Mouse (Mus musculus): ENCODE data around the gene Dnm2. TPM values are rescaled to one million over a fixed set of nuclear protein-coding genes. Genes with fewer than 3 reads are reported as not detected.

Gene Dnm2
- polyA plus RNA-seq, 1 experiment = 374 TPM

- Histone ChIP-seq H3K36me3 (ENCODE audit: control insufficient read depth, insufficient read depth, low read length) (peaks cover 42% of the 10 kb centered on the region), H3K27ac (ENCODE audit: control insufficient read depth, insufficient read depth, low read length) (no peak overlapping the region), H3K4me1 (replicated peaks; ENCODE audit: control insufficient read depth, insufficient read depth, low read length) (no peaks in the 10 kb centered on the region), H3K4me3 (ENCODE audit: control insufficient read depth, insufficient read depth, low read length) (no peak overlapping the region), H3K27me3 (ENCODE audit: control insufficient read depth, insufficient read depth, low read length) (no peaks in the 10 kb centered on the region)
- 91% methylated on average over 2 of the region's 2 CpGs for WGBS
- TF ChIP-seq POLR2A (IDR thresholded peaks at IDR 0.05; ENCODE audit: control insufficient read depth, extremely low read depth, insufficient read depth, low read length, poor library complexity) (no peak), CTCF (IDR thresholded peaks at IDR 0.05; ENCODE audit: borderline replicate concordance, control insufficient read depth, extremely low read depth, insufficient read depth, low read length, poor library complexity) (no peak)
- no peak for DNase-seq
Observed at GRCm38 (mm10) chr9:21493907-21494306, 69.2 kb downstream of the Dnm2 start.

GRCm38 (mm10) chr9:21494726-21495125 is 70.0 kb downstream of the Dnm2 start:
- TF ChIP-seq CTCF (IDR thresholded peaks at IDR 0.05; ENCODE audit: borderline replicate concordance, control insufficient read depth, extremely low read depth, insufficient read depth, low read length, poor library complexity) (no peak), POLR2A (IDR thresholded peaks at IDR 0.05; ENCODE audit: control insufficient read depth, extremely low read depth, insufficient read depth, low read length, poor library complexity) (no peak)
- Histone ChIP-seq H3K4me1 (replicated peaks; ENCODE audit: control insufficient read depth, insufficient read depth, low read length) (no peaks in the 10 kb centered on the region), H3K4me3 (ENCODE audit: control insufficient read depth, insufficient read depth, low read length) (no peak overlapping the region), H3K27me3 (ENCODE audit: control insufficient read depth, insufficient read depth, low read length) (no peaks in the 10 kb centered on the region), H3K27ac (ENCODE audit: control insufficient read depth, insufficient read depth, low read length) (no peak overlapping the region), H3K36me3 (ENCODE audit: control insufficient read depth, insufficient read depth, low read length) (peaks cover 46% of the 10 kb centered on the region)
- no peak for DNase-seq
- 96% methylated on average over 9 of the region's 9 CpGs for WGBS

GRCm38 (mm10) chr9:21496308-21497049 is 71.8 kb downstream of the Dnm2 start:
- no peak overlapping the region for H3K4me3 ChIP-seq (ENCODE audit: control insufficient read depth, insufficient read depth, low read length)
- no peaks in the 10 kb centered on the region for H3K27me3 ChIP-seq (ENCODE audit: control insufficient read depth, insufficient read depth, low read length)
- H3K36me3 ChIP-seq (ENCODE audit: control insufficient read depth, insufficient read depth, low read length) = peaks cover 40% of the 10 kb centered on the region
- DNase-seq = no peak
- TF ChIP-seq CTCF (IDR thresholded peaks at IDR 0.05; ENCODE audit: borderline replicate concordance, control insufficient read depth, extremely low read depth, insufficient read depth, low read length, poor library complexity) = no peak
- no peak for TF ChIP-seq POLR2A (IDR thresholded peaks at IDR 0.05; ENCODE audit: control insufficient read depth, extremely low read depth, insufficient read depth, low read length, poor library complexity)
- H3K27ac ChIP-seq (ENCODE audit: control insufficient read depth, insufficient read depth, low read length) = no peak overlapping the region
- H3K4me1 ChIP-seq (replicated peaks; ENCODE audit: control insufficient read depth, insufficient read depth, low read length) = no peaks in the 10 kb centered on the region
- WGBS = 94% methylated on average over 19 of the region's 19 CpGs

GRCm38 (mm10) chr9:21497050-21497542 is 72.4 kb downstream of the Dnm2 start:
- no peak for DNase-seq
- Histone ChIP-seq H3K4me3 (ENCODE audit: control insufficient read depth, insufficient read depth, low read length) (no peak overlapping the region), H3K27me3 (ENCODE audit: control insufficient read depth, insufficient read depth, low read length) (no peaks in the 10 kb centered on the region), H3K36me3 (ENCODE audit: control insufficient read depth, insufficient read depth, low read length) (peaks cover 36% of the 10 kb centered on the region), H3K4me1 (replicated peaks; ENCODE audit: control insufficient read depth, insufficient read depth, low read length) (no peaks in the 10 kb centered on the region), H3K27ac (ENCODE audit: control insufficient read depth, insufficient read depth, low read length) (no peak overlapping the region)
- no peak for TF ChIP-seq CTCF (IDR thresholded peaks at IDR 0.05; ENCODE audit: borderline replicate concordance, control insufficient read depth, extremely low read depth, insufficient read depth, low read length, poor library complexity)
- no peak for TF ChIP-seq POLR2A (IDR thresholded peaks at IDR 0.05; ENCODE audit: control insufficient read depth, extremely low read depth, insufficient read depth, low read length, poor library complexity)
- 97% methylated on average over 16 of the region's 16 CpGs for WGBS

GRCm38 (mm10) chr9:21497664-21498063 is 73.0 kb downstream of the Dnm2 start:
- 97% methylated on average over 2 of the region's 2 CpGs for WGBS

GRCm38 (mm10) chr9:21498284-21498902 is 73.7 kb downstream of the Dnm2 start:
- peaks cover 47% of the 10 kb centered on the region for H3K36me3 ChIP-seq (ENCODE audit: control insufficient read depth, insufficient read depth, low read length)
- no peaks in the 10 kb centered on the region for H3K27me3 ChIP-seq (ENCODE audit: control insufficient read depth, insufficient read depth, low read length)
- DNase-seq = no peak
- no peak overlapping the region for H3K27ac ChIP-seq (ENCODE audit: control insufficient read depth, insufficient read depth, low read length)
- WGBS = 97% methylated on average over 12 of the region's 12 CpGs
- H3K4me3 ChIP-seq (ENCODE audit: control insufficient read depth, insufficient read depth, low read length) = no peak overlapping the region
- H3K4me1 ChIP-seq (replicated peaks; ENCODE audit: control insufficient read depth, insufficient read depth, low read length) = no peaks in the 10 kb centered on the region
- TF ChIP-seq CTCF (IDR thresholded peaks at IDR 0.05; ENCODE audit: borderline replicate concordance, control insufficient read depth, extremely low read depth, insufficient read depth, low read length, poor library complexity) = no peak
- no peak for TF ChIP-seq POLR2A (IDR thresholded peaks at IDR 0.05; ENCODE audit: control insufficient read depth, extremely low read depth, insufficient read depth, low read length, poor library complexity)

More at GRCm38 (mm10) chr9:21497664-21498063, 73.0 kb downstream of the Dnm2 start:
- Histone ChIP-seq H3K4me3 (ENCODE audit: control insufficient read depth, insufficient read depth, low read length) (no peak overlapping the region), H3K27me3 (ENCODE audit: control insufficient read depth, insufficient read depth, low read length) (no peaks in the 10 kb centered on the region), H3K36me3 (ENCODE audit: control insufficient read depth, insufficient read depth, low read length) (peaks cover 40% of the 10 kb centered on the region), H3K4me1 (replicated peaks; ENCODE audit: control insufficient read depth, insufficient read depth, low read length) (no peaks in the 10 kb centered on the region), H3K27ac (ENCODE audit: control insufficient read depth, insufficient read depth, low read length) (no peak overlapping the region)
- TF ChIP-seq CTCF (IDR thresholded peaks at IDR 0.05; ENCODE audit: borderline replicate concordance, control insufficient read depth, extremely low read depth, insufficient read depth, low read length, poor library complexity) = no peak
- no peak for TF ChIP-seq POLR2A (IDR thresholded peaks at IDR 0.05; ENCODE audit: control insufficient read depth, extremely low read depth, insufficient read depth, low read length, poor library complexity)
- DNase-seq = no peak
